Mouse (Mus musculus): ENCODE results near the gene Fam110a.

GRCm38 (mm10) chr2:151982476-151982875 is 2.5 kb upstream of the Fam110a start:
- no peak for TF ChIP-seq CTCF (IDR thresholded peaks at IDR 0.05; ENCODE audit: borderline replicate concordance, insufficient read depth, low read length)
- no peak for TF ChIP-seq POLR2A (IDR thresholded peaks at IDR 0.05; ENCODE audit: low read depth, low read length)

All from embryonic fibroblast, embryonic 13.5 days (primary cell).